ENCODE assay signal across 7 mouse cellular contexts in the genomic region with DNA sequence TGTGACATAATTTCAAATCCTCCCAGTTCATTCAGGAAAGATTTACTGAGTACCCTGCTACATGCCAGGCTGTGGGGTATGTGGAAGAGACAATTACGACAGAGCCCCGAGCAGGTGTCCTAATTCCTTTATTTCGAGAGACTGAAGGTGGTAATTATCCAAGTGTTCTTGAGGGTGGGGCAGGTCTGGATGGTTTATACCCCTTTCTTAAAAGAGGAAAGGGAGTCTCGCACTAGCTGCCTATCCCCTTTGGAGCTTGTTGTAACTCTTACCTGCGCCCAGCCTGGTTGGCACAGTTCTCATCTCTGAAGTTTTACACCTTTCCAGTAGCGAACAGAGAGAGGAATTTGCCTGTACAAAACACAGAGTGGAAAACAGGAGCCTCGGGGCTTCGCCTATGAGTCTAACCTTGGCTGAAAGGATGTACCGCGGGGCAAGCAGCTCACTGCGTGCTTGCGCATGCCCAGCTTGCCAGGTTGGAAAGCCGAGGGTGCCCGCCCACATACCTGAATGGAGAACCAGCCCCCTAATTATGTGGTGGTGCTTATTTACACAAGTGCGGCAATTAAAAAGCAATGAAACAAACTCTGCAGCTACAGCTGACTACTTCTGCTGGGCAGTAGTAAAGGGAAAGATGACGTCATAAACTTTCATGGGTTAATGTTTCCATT.
DNase-seq lines count a peak whose midpoint lies in the region; ATAC-seq and TF ChIP-seq lines count a peak whose summit lies in the region.

No protein-coding gene starts in this region.

- TF ChIP-seq CTCF in kidney, adult 2 months (conservative IDR thresholded peaks at IDR 0.05; ENCODE audit: insufficient read depth, insufficient read length, low read depth, low read length) = no peak
- TF ChIP-seq CTCF in olfactory bulb, adult 2 months (IDR thresholded peaks at IDR 0.05; ENCODE audit: insufficient read depth, low read depth, low read length) = no peak

- H3K9ac ChIP-seq in midbrain, embryonic 13.5 days (replicated peaks) = peak overlapping the region; percentile 82
- H3K9ac ChIP-seq in midbrain, embryonic 11.5 days (ENCODE audit: low read length) = no peak overlapping the region
- H3K9ac ChIP-seq in embryonic facial prominence, embryonic 15.5 days = no peak overlapping the region

- peak overlapping the region; percentile 70 for H3K4me2 ChIP-seq in midbrain, embryonic 13.5 days (replicated peaks)
- no peak overlapping the region for H3K4me2 ChIP-seq in midbrain, embryonic 11.5 days
- H3K4me2 ChIP-seq in embryonic facial prominence, embryonic 15.5 days (replicated peaks) = peak overlapping the region; percentile 92

- H3K9me3 ChIP-seq in midbrain, embryonic 13.5 days = no peaks in the 10 kb centered on the region
- no peaks in the 10 kb centered on the region for H3K9me3 ChIP-seq in midbrain, embryonic 11.5 days (ENCODE audit: control insufficient read depth, low read length)
- no peaks in the 10 kb centered on the region for H3K9me3 ChIP-seq in embryonic facial prominence, embryonic 15.5 days (replicated peaks)

- H3K27me3 ChIP-seq in midbrain, embryonic 13.5 days = no peaks in the 10 kb centered on the region
- no peaks in the 10 kb centered on the region; the same call in 1 of the 2 replicates for H3K27me3 ChIP-seq in midbrain, embryonic 11.5 days (ENCODE audit: control insufficient read depth, insufficient read depth, low read length)
- H3K27me3 ChIP-seq in embryonic facial prominence, embryonic 15.5 days = no peaks in the 10 kb centered on the region
- no peaks in the 10 kb centered on the region for H3K27me3 ChIP-seq in kidney, adult 2 months (replicated peaks; ENCODE audit: control insufficient read depth, insufficient read depth, low read length)

- no peak for DNase-seq in midbrain, embryonic 11.5 days (ENCODE audit: low spot score, missing footprints)
- DNase-seq in kidney, adult 2 months = peak; percentile 83
- DNase-seq in adrenal gland, postnatal 14 days = no peak
- no peak for DNase-seq in adipocyte (ENCODE audit: low spot score)

- peak overlapping the region; percentile 49 for H3K4me3 ChIP-seq in midbrain, embryonic 13.5 days (replicated peaks)
- no peak overlapping the region for H3K4me3 ChIP-seq in midbrain, embryonic 11.5 days (ENCODE audit: low read depth, low read length)
- H3K4me3 ChIP-seq in embryonic facial prominence, embryonic 15.5 days (replicated peaks) = peak overlapping the region; percentile 49
- peak overlapping the region; percentile 27 for H3K4me3 ChIP-seq in kidney, adult 2 months (ENCODE audit: insufficient read depth, low read depth, low read length)
- peak overlapping the region; percentile 20 for H3K4me3 ChIP-seq in olfactory bulb, adult 2 months (ENCODE audit: insufficient read depth, low read depth, low read length)

- ATAC-seq in midbrain, embryonic 13.5 days = no peak
- no peak for ATAC-seq in midbrain, embryonic 11.5 days (ENCODE audit: low FRiP score)
- no peak for ATAC-seq in embryonic facial prominence, embryonic 15.5 days (ENCODE audit: insufficient number of reproducible peaks, low FRiP score, low TSS enrichment, low read depth)

- H3K27ac ChIP-seq in midbrain, embryonic 13.5 days = no peak overlapping the region
- no peak overlapping the region for H3K27ac ChIP-seq in midbrain, embryonic 11.5 days (ENCODE audit: low read depth, low read length)
- H3K27ac ChIP-seq in embryonic facial prominence, embryonic 15.5 days (replicated peaks) = peak overlapping the region; percentile 23; the same call in 1 of the 2 replicates
- H3K27ac ChIP-seq in kidney, adult 2 months (ENCODE audit: insufficient read depth, low read depth, low read length) = peak overlapping the region; percentile 89
- 0 out of 2 replicates have a peak overlapping the region, but pooled peaks have one; percentile 4 for H3K27ac ChIP-seq in olfactory bulb, adult 2 months (ENCODE audit: insufficient read depth, low read depth, low read length)

- no peak for TF ChIP-seq POLR2A in kidney, adult 2 months (IDR thresholded peaks at IDR 0.05; ENCODE audit: low read depth, low read length)
- no peak for TF ChIP-seq POLR2A in olfactory bulb, adult 2 months (IDR thresholded peaks at IDR 0.05; ENCODE audit: insufficient read depth, low read depth, low read length)

- 88% methylated on average over 16 of the region's 16 CpGs for WGBS in midbrain, embryonic 13.5 days
- WGBS in midbrain, embryonic 11.5 days = 92% methylated on average over 16 of the region's 16 CpGs
- WGBS in embryonic facial prominence, embryonic 15.5 days = 62% methylated on average over 16 of the region's 16 CpGs
- 44% methylated on average over 16 of the region's 16 CpGs for WGBS in kidney, adult 2 months
- 36% methylated on average over 16 of the region's 16 CpGs for WGBS in olfactory bulb, adult 2 months

- H3K36me3 ChIP-seq in midbrain, embryonic 13.5 days = no peaks in the 10 kb centered on the region
- no peaks in the 10 kb centered on the region for H3K36me3 ChIP-seq in midbrain, embryonic 11.5 days (ENCODE audit: control insufficient read depth, insufficient read depth, low read length)
- H3K36me3 ChIP-seq in embryonic facial prominence, embryonic 15.5 days = no peaks in the 10 kb centered on the region
- no peaks in the 10 kb centered on the region for H3K36me3 ChIP-seq in kidney, adult 2 months (ENCODE audit: control insufficient read depth, insufficient read depth, low read length)

- peaks cover 49% of the 10 kb centered on the region for H3K4me1 ChIP-seq in midbrain, embryonic 13.5 days (replicated peaks)
- peaks cover 8% of the 10 kb centered on the region for H3K4me1 ChIP-seq in midbrain, embryonic 11.5 days (ENCODE audit: control insufficient read depth, insufficient read depth, low read length)
- H3K4me1 ChIP-seq in embryonic facial prominence, embryonic 15.5 days = peaks cover 23% of the 10 kb centered on the region
- peaks cover 3% of the 10 kb centered on the region for H3K4me1 ChIP-seq in kidney, adult 2 months (ENCODE audit: control insufficient read depth, insufficient read depth, low read length)
- peaks cover 19% of the 10 kb centered on the region for H3K4me1 ChIP-seq in olfactory bulb, adult 2 months (ENCODE audit: control insufficient read depth, insufficient read depth, low read length)

Comparison
In these comparisons a context has a peak if more than half of its experiments do, and no peak if none do; other contexts are left out.
1. H3K27ac ChIP-seq: peak in embryonic facial prominence, embryonic 15.5 days (single experiment), kidney, adult 2 months (single experiment) and olfactory bulb, adult 2 months (single experiment); none in midbrain, embryonic 13.5 days (single experiment) and midbrain, embryonic 11.5 days (single experiment).